Mouse (Mus musculus): ENCODE results near the gene Pole2.

DNA sequence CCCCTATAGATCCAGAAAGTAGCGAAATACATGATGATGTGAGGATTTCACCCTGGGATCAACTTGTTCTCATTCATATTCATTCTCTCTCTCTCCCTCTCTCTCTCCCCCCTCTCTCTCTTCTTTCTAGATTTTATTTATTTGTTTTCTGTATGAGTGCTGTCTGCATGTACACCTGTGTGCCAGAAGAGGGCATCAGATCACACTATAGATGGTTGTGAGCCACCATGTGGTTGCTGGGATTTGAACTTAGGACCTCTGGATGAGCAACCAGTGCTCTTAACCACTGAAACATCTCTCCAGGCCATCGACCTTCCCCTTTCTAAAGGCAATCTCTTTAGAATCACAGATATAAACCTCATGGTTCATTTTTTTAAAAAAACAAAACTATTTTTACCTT, 19.5 kb downstream of the Pole2 start:
- TF ChIP-seq POLR2A (IDR thresholded peaks at IDR 0.05; ENCODE audit: borderline replicate concordance, insufficient read depth, low read length) (no peak), CTCF (IDR thresholded peaks at IDR 0.05; ENCODE audit: borderline replicate concordance, insufficient read depth, low read depth, low read length) (no peak)
